Mouse (Mus musculus): Measurements from ENCODE around the gene Rbl2. TPM values are rescaled to one million over a fixed set of nuclear protein-coding genes. Genes with fewer than 3 reads are reported as not detected.

Gene Rbl2
- total RNA-seq (2023) = 10 to 100 TPM; 49.0 to 50.4 TPM

GRCm38 (mm10) chr8:91069834-91070233, at the start of gene Rbl2:
Gene Rbl2 (plus strand): TSS chr8:91070057.

Other genes with a start within 250 kb of the Rbl2 start
- 100 to 1,000 TPM; 110 to 115 TPM for gene Chd9, start 241.7 kb upstream of the Rbl2 start, total RNA-seq (2023)
- 10 to 100 TPM in 1 of 2 experiments, 1 to 10 TPM in 1; 8.5 to 11.0 TPM for gene Aktip, start 129.9 kb downstream of the Rbl2 start, total RNA-seq (2023)
- 1 to 10 TPM; 1.9 to 4.6 TPM for gene Rpgrip1l, start 243.2 kb downstream of the Rbl2 start, total RNA-seq (2023)
- 10 to 100 TPM; 36.5 to 37.7 TPM for gene Fto, start 243.5 kb downstream of the Rbl2 start, total RNA-seq (2023)

All from monocyte, adult 59 days (primary cell).